8 mouse cellular contexts compared by ENCODE assay signal in genomic region chr9:32646539-32647258, GRCm38 (mm10). TPM values are rescaled to one million over a fixed set of nuclear protein-coding genes. Genes with fewer than 3 reads are reported as not detected.
DNase-seq lines count a peak whose midpoint lies in the region; ATAC-seq and TF ChIP-seq lines count a peak whose summit lies in the region.

No protein-coding gene starts in this region.

- H3K9me3 ChIP-seq in embryonic facial prominence, embryonic 11.5 days (replicated peaks; ENCODE audit: control insufficient read depth, low read length), result no peaks in the 10 kb centered on the region
- no peaks in the 10 kb centered on the region for H3K9me3 ChIP-seq in limb, embryonic 14.5 days (ENCODE audit: control insufficient read depth, low read length)

- peaks cover 3% of the 10 kb centered on the region; the same call in 1 of the 2 replicates for H3K4me1 ChIP-seq in embryonic facial prominence, embryonic 11.5 days (ENCODE audit: control insufficient read depth, insufficient read depth, low read length)
- peaks cover 18% of the 10 kb centered on the region for H3K4me1 ChIP-seq in limb, embryonic 14.5 days (ENCODE audit: control insufficient read depth, insufficient read depth, low read length)

- no peak overlapping the region for H3K4me3 ChIP-seq in embryonic facial prominence, embryonic 11.5 days (ENCODE audit: low read depth, low read length)
- 0 out of 2 replicates have a peak overlapping the region, but pooled peaks have one; percentile 15 for H3K4me3 ChIP-seq in limb, embryonic 14.5 days (replicated peaks; ENCODE audit: low read length)

- H3K4me2 ChIP-seq in embryonic facial prominence, embryonic 11.5 days (ENCODE audit: low read depth, low read length), result 0 out of 2 replicates have a peak overlapping the region, but pooled peaks have one; percentile 6
- 0 out of 2 replicates have a peak overlapping the region, but pooled peaks have one; percentile 25 for H3K4me2 ChIP-seq in limb, embryonic 14.5 days (replicated peaks; ENCODE audit: low read depth, low read length, severe bottlenecking)

- 29% methylated on average over 11 of the region's 11 CpGs for WGBS in embryonic facial prominence, embryonic 11.5 days
- 31% methylated on average over 11 of the region's 11 CpGs for WGBS in limb, embryonic 14.5 days

- DNase-seq in adrenal gland, postnatal 10 days, result peak; percentile 50
- DNase-seq in embryonic facial prominence, embryonic 11.5 days (ENCODE audit: low spot score), result no peak
- peak; percentile 73 for DNase-seq in heart, postnatal 25 days (ENCODE audit: low spot score)
- peak; percentile 55 for DNase-seq in limb, embryonic 14.5 days (ENCODE audit: low spot score)
- DNase-seq in testis, postnatal 10 days (ENCODE audit: low spot score), result peak; percentile 57
- DNase-seq in thymus, postnatal 25 days, result no peak
- DNase-seq in cerebellum, postnatal 36 days, result no peak

- intact Hi-C loops in heart, postnatal 25 days (cut with DNase I), result no loop called here

- no peak overlapping the region for H3K27ac ChIP-seq in embryonic facial prominence, embryonic 11.5 days (replicated peaks; ENCODE audit: low read depth, low read length)
- 0 out of 2 replicates have a peak overlapping the region, but pooled peaks have one; percentile 19 for H3K27ac ChIP-seq in limb, embryonic 14.5 days (replicated peaks; ENCODE audit: low read depth, low read length)

- no peaks in the 10 kb centered on the region for H3K36me3 ChIP-seq in embryonic facial prominence, embryonic 11.5 days (replicated peaks; ENCODE audit: control insufficient read depth, insufficient read depth, low read depth, low read length)
- no peaks in the 10 kb centered on the region for H3K36me3 ChIP-seq in limb, embryonic 14.5 days (ENCODE audit: control insufficient read depth, insufficient read depth, low read length)

- no peak overlapping the region for H3K9ac ChIP-seq in embryonic facial prominence, embryonic 11.5 days (replicated peaks; ENCODE audit: low read length)
- H3K9ac ChIP-seq in limb, embryonic 14.5 days (ENCODE audit: low read depth, low read length, severe bottlenecking), result no peak overlapping the region

- no peaks in the 10 kb centered on the region for H3K27me3 ChIP-seq in embryonic facial prominence, embryonic 11.5 days (ENCODE audit: control insufficient read depth, insufficient read depth, low read length)
- no peaks in the 10 kb centered on the region for H3K27me3 ChIP-seq in limb, embryonic 14.5 days (ENCODE audit: control insufficient read depth, insufficient read depth, low read length)

- no peak for ATAC-seq in embryonic facial prominence, embryonic 11.5 days (replicated peaks; ENCODE audit: insufficient number of reproducible peaks, low FRiP score, low TSS enrichment, low read depth)
- no peak for ATAC-seq in limb, embryonic 14.5 days (ENCODE audit: low FRiP score, low read depth)
- no peak for ATAC-seq in erythroblast, adult 5-6 weeks (replicated peaks; ENCODE audit: low FRiP score, poor library complexity, severe bottlenecking)

- TF ChIP-seq POLR2A in limb, embryonic 14.5 days (IDR thresholded peaks at IDR 0.05; ENCODE audit: borderline replicate concordance, extremely low read depth, insufficient read depth, insufficient read length), result no peak

RNA-seq across cellular contexts. Expression of gene Ets1, which starts 10.7 kb away (rescaled TPM):
- 10 to 100 TPM; 75.0 to 82.4 TPM for total RNA-seq in adrenal gland, postnatal 10 days (2021)
- polyA plus RNA-seq in embryonic facial prominence, embryonic 11.5 days (2014; fragmentation: Nextera tagmentation; extraction: Ambion mirVana), result 34.5 and 36.0 TPM in 2 replicates
- 10 to 100 TPM; 64.3 to 67.1 TPM for total RNA-seq in heart, postnatal 25 days (2021)
- 21.3 and 23.6 TPM in 2 replicates for polyA plus RNA-seq in limb, embryonic 14.5 days (2012; rRNA removed)
- polyA plus RNA-seq in limb, embryonic 14.5 days (2014; fragmentation: Nextera tagmentation; extraction: Ambion mirVana), result 34.3 and 38.8 TPM in 2 replicates
- total RNA-seq in erythroblast, adult 5-6 weeks (2015; ENCODE audit: low replicate concordance), result 5.0 and 6.5 TPM in 2 replicates
- total RNA-seq in erythroblast, adult 5-6 weeks (2017; ENCODE audit: low replicate concordance), result 10.5 and 11.3 TPM in 2 replicates

Comparison
In these comparisons a context has a peak if more than half of its experiments do, and no peak if none do; other contexts are left out.
1. DNase-seq: peak in adrenal gland, postnatal 10 days (single experiment), heart, postnatal 25 days (single experiment), limb, embryonic 14.5 days (single experiment) and testis, postnatal 10 days (single experiment); none in embryonic facial prominence, embryonic 11.5 days (single experiment), thymus, postnatal 25 days (single experiment) and cerebellum, postnatal 36 days (0 of 2).
2. RNA of gene Ets1, which starts 10.7 kb away (total RNA-seq): 75.0 to 82.4 TPM in adrenal gland, postnatal 10 days and 64.3 to 67.1 TPM in heart, postnatal 25 days; 5.0 to 11.3 TPM in erythroblast, adult 5-6 weeks; every median in the first group is over 4 times any median in the second.